Mouse (Mus musculus) megakaryocyte progenitor cell, adult 5-6 weeks (primary cell): ENCODE measurements around the gene Plekha5. TPM values are rescaled to one million over a fixed set of nuclear protein-coding genes. Genes with fewer than 3 reads are reported as not detected.
A peak's percentile ranks its signal among the peaks of the same experiment; 100 is the strongest.

Experiments used
- ATAC-seq: replicated peaks from 2 replicates; pipeline ENCODE4 v1.8.0; 2016; ENCODE audit warnings: mild to moderate bottlenecking, moderate TSS enrichment, inconsistent platforms; ENCODE audit not compliant: poor library complexity
- total RNA-seq, 2 experiments: library from RNA; stranded (forward) in 1 of 2; stranded (reverse) in 1 of 2; fragments of 157-497, 149-512 nt in 1 of 2; fragments of 200-1000 nt in 1 of 2; gene quantifications; 2 replicates each; pipeline versions ENCODE4 v1.2.3 to v1.2.4; 2015 to 2017

Plekha5 gene
- total RNA-seq, 2 experiments from 2014 or later: 5.6 to 6.5 TPM

DNA sequence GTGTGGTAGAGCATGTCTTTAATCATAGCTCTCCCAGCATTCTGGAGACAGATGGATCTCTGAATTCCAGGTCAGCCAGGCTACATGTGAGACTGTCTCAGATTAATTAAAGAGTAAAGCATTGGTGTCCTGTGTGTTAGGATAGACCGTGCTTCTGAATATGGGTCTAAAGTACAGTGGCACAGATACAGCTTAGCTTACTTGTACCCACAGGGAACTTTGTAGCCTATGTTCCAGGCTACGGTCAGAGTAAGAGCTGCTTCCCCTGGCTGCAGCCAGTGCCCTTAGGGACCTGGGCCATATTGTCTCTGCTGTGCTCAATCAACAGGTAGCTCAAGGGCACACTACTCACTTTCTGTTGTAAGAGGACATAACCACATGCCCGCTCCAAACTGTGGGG is 30.5 kb downstream of the Plekha5 start:
- ATAC-seq: no peak

GRCm38 (mm10) chr6:140455851-140456250 is 32.0 kb downstream of the Plekha5 start:
- ATAC-seq: no peak

- ATAC-seq: no peak
Observed at GRCm38 (mm10) chr6:140456393-140457163, 32.7 kb downstream of the Plekha5 start.

DNA sequence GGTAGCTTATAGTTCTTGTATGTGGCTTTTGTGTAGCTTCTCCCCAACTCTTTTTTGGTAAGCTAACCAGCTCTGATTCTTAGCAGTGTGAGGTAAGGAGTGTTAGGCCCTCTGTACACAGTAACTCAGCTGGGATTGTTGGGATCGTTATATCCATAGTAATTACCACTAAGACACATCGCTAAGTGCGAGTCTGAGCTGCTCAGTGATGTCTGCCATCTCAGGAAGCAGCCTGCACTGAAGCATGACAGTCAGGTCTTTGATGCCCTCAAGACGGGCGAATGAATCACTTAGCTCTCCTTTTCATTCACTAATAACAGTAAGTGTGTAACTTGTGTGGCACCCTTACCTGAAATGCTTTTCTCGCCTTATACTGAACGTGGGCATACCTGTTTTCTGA is 36.5 kb downstream of the Plekha5 start:
- ATAC-seq: no peak

DNA sequence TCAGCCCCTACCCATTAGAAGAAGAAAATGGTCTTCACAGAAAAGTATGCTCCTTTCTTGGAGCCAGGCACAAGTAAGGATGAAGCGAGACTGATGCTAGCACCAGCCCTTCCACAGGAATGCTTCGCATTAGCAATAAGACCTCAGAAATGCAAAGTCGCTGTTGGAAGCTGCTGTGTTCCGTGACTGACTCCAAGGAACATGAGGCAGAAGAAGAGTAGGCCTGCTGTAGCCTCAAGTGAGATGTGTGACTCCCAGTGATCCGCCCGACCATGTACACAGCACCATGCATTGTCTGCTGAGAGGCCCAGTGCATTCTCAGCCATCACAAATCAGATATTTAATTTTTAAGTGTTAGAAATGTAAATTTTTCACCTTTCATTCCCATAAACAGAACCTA is 41.0 kb downstream of the Plekha5 start:
- no peak for ATAC-seq

- ATAC-seq: peak; percentile 89
Observed at GRCm38 (mm10) chr6:140465946-140466646, 42.2 kb downstream of the Plekha5 start.

DNA sequence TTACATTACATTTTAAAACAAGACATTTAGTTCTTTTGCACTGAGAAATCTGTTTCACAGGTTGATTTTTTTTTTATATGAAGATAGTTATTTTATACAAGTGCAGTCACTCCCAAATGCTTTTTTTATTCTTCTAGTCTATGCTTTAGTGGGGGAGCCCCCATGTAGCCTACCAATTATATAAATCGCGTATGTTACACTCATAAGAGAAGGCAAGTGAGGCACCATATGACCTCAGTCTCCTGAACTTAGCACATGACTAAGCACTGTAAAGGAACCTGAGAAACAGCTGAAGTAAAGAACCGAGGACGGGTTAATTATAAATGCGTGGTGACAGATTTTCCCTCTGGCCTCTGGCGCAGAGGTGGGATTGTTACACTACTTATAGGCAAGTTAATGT is 43.0 kb downstream of the Plekha5 start:
- ATAC-seq: no peak

- no peak for ATAC-seq
Observed at GRCm38 (mm10) chr6:140467851-140468250, 44.0 kb downstream of the Plekha5 start.

DNA sequence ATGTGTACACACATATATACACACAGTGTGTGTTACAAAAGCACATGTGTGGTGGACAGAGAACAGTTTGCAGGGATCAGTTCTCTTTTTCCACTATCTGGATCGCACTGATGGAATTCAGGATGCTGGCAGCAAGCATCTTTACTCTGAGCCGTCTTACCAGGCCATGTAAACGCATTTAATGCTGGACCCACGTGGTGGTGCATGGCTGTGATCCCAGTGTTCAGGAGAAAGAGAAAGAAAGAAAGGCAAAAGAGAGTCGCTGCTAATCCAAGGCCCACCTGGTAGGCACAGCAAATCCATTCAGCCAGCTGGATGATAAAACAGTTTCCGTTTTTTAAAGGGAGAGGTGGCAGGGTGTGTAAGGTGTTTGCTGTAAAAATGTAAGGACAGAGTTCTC is 45.9 kb downstream of the Plekha5 start:
- no peak for ATAC-seq

DNA sequence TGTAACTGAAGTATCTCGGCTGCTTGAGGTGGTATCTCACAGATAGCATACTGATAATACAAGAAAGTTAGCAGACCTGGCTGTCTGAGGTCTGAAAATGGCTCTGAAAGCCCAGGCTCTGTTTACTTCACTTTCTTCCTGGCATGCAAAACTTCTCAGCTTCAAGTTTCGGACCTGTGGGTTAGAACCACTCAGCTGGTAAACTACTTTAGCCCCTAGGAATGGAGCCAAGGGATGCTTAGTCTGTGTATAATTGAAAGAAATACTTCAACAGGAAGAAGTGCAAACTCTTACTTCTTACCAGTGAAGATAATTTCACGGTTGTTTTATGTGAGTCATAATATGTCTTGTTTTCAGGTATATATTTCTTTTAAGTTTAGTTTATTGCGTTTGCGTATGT is 47.9 kb downstream of the Plekha5 start:
- no peak for ATAC-seq

DNA sequence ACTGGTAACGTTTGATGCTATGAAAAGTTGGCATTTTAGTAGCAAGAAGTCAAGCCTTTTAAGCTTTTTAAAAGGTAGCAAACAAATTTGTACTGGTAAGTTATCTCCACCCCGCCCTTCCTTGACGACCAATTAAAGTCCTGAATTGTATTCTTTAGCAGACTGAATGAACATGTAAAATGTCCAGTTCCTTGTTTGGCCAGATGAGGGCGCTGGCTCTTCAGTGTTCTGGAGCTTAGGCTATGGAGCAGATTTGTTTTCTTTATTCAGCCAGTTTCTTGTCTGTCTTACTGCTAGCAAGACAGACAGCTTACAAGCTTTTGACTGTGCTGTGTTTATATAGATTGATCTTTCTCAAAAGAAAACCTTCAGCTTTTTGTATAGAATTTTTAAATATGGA is 48.5 kb downstream of the Plekha5 start:
- ATAC-seq: peak; percentile 80

- 0 out of 2 replicates have a peak, but pooled peaks have one; percentile 32 for ATAC-seq
Observed at GRCm38 (mm10) chr6:140475393-140476087, 51.7 kb downstream of the Plekha5 start.

DNA sequence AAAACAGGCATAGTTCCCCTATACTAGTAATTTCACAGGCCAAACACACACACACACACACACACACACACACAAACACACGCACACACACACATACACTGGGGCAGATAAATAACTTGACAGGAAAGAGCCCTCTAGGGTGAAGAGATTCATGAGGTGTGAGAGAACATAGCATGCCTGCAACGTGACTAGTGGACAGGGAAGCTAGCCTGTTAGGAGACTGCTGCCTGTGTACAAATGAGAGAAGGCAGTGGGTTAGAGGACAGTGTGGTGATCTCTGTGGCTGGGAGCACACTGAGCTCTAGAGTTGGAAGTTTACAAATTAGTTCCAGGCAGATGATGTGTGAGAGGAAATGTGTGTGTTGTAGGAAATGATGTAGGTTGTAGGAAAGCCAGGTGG is 53.1 kb downstream of the Plekha5 start:
- no peak for ATAC-seq

GRCm38 (mm10) chr6:140478031-140478430 is 54.2 kb downstream of the Plekha5 start:
- ATAC-seq: no peak

DNA sequence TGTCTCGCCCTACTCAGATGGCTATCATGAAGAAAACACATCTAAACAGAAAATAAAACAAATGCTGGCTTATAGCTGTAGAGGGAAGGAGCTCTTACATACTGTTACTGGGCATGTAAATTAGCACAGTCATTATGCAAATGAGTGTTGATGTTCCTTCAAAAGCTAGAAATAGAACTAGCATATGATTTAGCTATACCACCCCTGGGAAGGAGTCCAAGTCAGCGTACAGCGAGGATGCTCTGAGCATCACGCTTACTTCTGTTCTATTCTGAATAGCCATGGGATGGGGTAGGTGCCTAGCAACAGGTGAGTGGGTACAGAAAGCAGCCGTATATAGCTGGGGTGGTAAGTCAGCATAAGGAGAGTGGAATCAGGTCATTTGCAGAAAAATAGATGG is 55.1 kb downstream of the Plekha5 start:
- ATAC-seq: no peak

DNA sequence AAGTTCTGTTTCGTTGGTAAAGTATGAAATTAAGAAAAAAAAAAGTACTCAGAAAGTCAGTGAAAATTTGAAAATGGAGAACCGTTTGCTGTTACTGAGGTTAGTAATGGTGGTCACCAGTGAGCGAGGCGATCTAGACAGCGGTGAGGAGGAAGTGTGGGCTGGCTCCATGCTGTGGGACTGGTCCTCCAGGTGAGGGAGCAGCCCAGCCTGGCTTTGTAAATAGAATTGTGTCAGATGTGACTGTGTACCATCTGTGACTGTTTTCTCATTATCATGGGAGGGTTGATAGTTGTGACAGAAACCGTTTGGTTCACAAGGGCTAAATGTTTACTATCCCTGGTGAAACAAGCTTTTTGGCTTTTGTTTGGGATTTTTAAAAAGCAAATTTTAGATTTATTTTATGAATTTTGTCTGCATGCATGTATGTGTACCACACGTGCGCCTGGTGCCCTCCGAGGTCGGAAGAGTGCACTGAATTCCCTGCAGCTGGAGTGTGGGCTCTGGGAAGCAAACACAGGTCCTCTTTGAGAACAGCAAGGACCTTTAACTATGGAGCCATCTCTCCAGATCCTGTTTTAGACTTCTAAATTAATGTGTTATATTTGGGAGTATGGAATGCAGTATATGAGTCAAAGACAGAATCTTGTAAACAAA is 56.7 kb downstream of the Plekha5 start:
- no peak for ATAC-seq

GRCm38 (mm10) chr6:140481701-140482460 is 58.0 kb downstream of the Plekha5 start:
- no peak for ATAC-seq

DNA sequence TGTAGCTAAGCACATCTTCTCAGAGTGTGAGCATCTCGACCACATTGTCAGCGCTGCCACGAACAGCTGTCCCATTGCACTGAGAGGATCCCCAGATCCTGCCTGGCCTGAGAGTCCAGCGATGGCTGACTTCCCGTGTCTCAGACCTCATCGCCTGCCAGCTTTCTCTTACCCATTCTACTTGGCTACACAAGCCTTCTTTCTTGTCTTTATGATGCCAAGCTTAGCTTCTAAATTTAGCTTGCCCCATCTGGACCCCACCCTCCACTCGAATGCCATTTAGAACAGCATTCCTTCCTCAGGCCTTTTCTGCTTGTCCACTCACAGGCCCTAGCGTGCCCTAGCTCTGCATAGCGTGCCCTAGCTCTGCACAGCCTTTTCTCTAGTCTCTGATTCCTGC is 60.3 kb downstream of the Plekha5 start:
- ATAC-seq: no peak

- ATAC-seq: peak; percentile 64
Observed at GRCm38 (mm10) chr6:140485636-140486035, 61.8 kb downstream of the Plekha5 start.

GRCm38 (mm10) chr6:140486685-140487084 is 62.8 kb downstream of the Plekha5 start:
- no peak for ATAC-seq

GRCm38 (mm10) chr6:140487489-140487888 is 63.6 kb downstream of the Plekha5 start:
- ATAC-seq: no peak
